Mouse (Mus musculus) monocyte, adult 2 months (primary cell): ENCODE measurements around the gene Crabp1.

Experiments
- DNase-seq, 2 experiments: peaks; one replicate each; pipeline ENCODE4 v3.0.0; 2022; ENCODE audit warnings: low spot score in 2 of 2, low read depth in 1 of 2

Crabp1 gene

GRCm38 (mm10) chr9:54764561-54765217, at the start of gene Crabp1:
Crabp1 (plus strand) TSS chr9:54764748.
- no peak for DNase-seq

- no peak for DNase-seq
Measured at GRCm38 (mm10) chr9:54715776-54716175, 48.8 kb upstream of the Crabp1 start.

- no peak for DNase-seq
Measured at GRCm38 (mm10) chr9:54717527-54717926, 47.0 kb upstream of the Crabp1 start.

GRCm38 (mm10) chr9:54722156-54722555, 42.4 kb upstream of the Crabp1 start:
- no peak for DNase-seq

GRCm38 (mm10) chr9:54722596-54722995, 42.0 kb upstream of the Crabp1 start:
- DNase-seq = no peak

GRCm38 (mm10) chr9:54726315-54726714, 38.2 kb upstream of the Crabp1 start:
- DNase-seq = no peak

- no peak for DNase-seq
Measured at GRCm38 (mm10) chr9:54732122-54732521, 32.4 kb upstream of the Crabp1 start.

GRCm38 (mm10) chr9:54733921-54734638, 30.5 kb upstream of the Crabp1 start, which contains the start of gene Wdr61:
Wdr61 (minus strand) TSS chr9:54734519.
- DNase-seq = peak; percentile 91 to 97

- no peak for DNase-seq
Measured at GRCm38 (mm10) chr9:54734639-54735252, 29.8 kb upstream of the Crabp1 start.

- peak in 1 of 2 experiments; percentile 24 for DNase-seq
Measured at GRCm38 (mm10) chr9:54736284-54736701, 28.3 kb upstream of the Crabp1 start.

GRCm38 (mm10) chr9:54738376-54738775, 26.2 kb upstream of the Crabp1 start:
- no peak for DNase-seq

- DNase-seq = no peak
Measured at GRCm38 (mm10) chr9:54743891-54744290, 20.7 kb upstream of the Crabp1 start.

- DNase-seq = no peak
Measured at GRCm38 (mm10) chr9:54745740-54746370, 18.7 kb upstream of the Crabp1 start.

GRCm38 (mm10) chr9:54750215-54750981, 14.2 kb upstream of the Crabp1 start:
- no peak for DNase-seq

- DNase-seq = no peak
Measured at GRCm38 (mm10) chr9:54751684-54752083, 12.9 kb upstream of the Crabp1 start.

- DNase-seq = no peak
Measured at GRCm38 (mm10) chr9:54752201-54752943, 12.2 kb upstream of the Crabp1 start.

GRCm38 (mm10) chr9:54752944-54753295, 11.6 kb upstream of the Crabp1 start:
- no peak for DNase-seq

- DNase-seq = no peak
Measured at GRCm38 (mm10) chr9:54759592-54759991, 5.0 kb upstream of the Crabp1 start.

GRCm38 (mm10) chr9:54764091-54764490, 457 bp upstream of the Crabp1 start:
- DNase-seq = no peak

- DNase-seq = no peak
Measured at GRCm38 (mm10) chr9:54765336-54766085, 963 bp downstream of the Crabp1 start.
